Mouse (Mus musculus) G1E-ER4 (cell line): ENCODE data around the gene Csdc2. TPM values are rescaled to one million over a fixed set of nuclear protein-coding genes. Genes with fewer than 3 reads are reported as not detected.

Source experiments
- GATA1 ChIP-seq: IDR thresholded peaks from one replicate; pipeline ENCODE4 v1.8.0; 2012; ENCODE audit warnings: low read length, inconsistent platforms
- polyA plus RNA-seq: library from polyadenylated mRNA; stranded (reverse); fragments of >175 nt; gene quantifications from 2 replicates; pipeline ENCODE4 v1.2.3, GENCODE M21; 2012

The Csdc2 gene
- polyA plus RNA-seq, 1 experiment = not detected

DNA sequence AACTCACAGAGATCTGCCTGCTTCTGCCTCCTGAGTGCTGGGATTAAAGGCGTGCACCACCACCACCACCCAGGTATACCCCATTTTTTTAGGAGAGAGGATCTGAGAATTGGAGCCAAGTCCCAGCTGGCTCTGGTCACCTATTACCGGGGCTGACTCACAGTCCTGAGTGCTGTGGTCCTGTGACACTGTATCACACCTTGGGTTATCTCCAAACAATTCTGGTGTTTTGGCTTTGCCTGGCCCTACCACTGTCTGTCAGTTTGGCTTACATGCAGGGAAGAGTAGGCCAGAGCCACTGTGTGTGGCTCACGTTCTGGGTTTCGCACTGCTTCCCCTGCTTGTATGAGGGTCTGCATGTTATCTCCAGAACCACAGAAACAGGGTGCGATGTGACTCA is 3.7 kb downstream of the Csdc2 start:
- TF ChIP-seq GATA1 = no peak

DNA sequence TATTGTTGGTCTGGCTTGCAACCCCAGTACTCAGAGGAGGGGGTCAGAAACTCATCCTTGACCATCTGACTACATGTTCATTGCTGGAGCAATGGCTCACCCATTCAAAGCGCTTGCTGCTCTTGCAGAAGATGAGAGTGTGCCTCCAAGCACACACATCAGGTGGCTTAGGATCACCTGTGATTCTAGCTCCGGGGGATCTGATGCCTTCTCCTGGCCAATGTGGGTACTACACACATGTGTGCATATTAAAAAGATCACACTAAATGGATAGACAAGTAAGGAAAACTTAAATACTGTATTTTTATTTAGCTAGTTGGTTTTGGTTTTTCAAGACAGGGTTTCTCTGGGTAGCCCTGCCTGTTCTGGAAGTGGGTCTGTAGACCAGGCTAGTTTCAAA is 4.5 kb downstream of the Csdc2 start:
- no peak for TF ChIP-seq GATA1

DNA sequence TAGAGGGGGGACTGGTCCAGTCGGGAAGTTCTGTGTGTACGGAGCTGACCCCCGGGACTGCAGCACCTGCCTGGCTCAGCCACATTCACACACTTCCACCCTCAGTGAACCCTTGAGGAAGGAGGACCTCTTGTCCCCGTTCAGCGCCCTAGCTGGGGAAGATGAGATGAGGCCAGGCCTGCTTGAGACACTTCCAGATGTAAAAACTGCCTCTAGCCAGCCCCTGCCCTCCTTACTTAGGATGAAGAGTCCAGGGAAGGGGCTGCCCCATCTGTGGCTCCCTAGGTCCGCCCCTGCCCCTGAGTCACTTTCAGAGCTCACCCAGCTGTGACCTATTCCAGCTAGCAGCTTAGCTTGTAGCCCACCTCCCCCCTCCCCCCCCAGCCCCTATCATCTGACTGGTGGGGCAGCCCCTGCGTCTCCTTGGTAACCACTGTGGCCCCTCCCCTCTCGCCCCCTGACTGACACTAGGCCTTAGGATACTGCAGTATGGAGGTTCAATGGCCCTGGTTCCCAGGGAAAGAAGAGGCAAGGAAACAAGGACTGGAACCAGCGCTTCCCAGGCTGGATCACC is 6.7 kb downstream of the Csdc2 start:
- no peak for TF ChIP-seq GATA1

DNA sequence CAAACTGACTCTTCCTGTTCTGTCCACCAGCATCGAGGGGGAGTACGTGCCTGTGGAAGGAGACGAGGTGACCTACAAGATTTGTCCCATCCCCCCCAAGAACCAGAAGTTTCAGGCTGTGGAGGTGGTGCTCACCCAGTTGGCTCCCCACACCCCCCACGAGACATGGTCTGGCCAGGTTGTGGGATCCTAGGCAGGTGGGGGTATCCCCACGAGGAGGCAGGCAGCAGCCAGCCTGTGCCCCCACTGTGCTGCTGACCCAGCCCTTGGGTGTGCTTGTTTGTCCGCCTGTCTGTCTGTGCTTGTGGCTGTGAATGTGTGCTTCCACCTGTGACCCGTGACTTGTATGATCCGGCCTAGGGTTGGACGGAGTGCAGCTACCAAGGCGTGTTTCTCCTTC is 12.5 kb downstream of the Csdc2 start:
- no peak for TF ChIP-seq GATA1

DNA sequence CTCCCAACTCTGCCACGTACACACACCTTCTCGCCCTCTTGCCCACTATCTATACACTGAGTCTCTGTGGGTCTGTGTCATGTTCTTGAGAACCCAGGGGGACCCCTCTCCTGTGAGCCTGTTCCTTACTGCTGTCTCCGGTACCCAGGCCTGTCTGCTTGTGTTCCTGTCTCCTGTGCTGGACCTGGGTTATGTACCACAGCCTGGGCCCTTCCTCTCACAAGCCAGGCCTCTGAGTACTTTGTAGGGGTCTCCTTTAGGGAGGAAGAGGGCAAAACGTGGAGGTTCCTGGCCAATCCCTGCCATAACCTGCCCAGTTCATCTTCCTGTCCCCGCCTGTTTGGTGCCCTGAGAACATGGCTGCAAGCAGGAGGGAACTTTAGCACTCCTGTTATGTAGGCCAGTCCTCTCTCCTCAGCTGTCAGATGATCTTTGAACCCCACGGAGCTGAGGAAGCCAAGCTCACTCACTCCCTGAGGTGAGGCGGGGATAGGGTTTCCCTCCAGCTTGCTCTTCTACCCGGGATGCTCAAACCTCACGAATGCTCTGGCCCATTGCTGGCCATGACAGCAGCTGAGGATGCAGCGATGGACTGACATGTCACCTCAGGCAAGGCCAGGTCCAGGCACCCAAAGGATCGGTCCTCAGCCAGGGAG is 13.0 kb downstream of the Csdc2 start:
- no peak for TF ChIP-seq GATA1

DNA sequence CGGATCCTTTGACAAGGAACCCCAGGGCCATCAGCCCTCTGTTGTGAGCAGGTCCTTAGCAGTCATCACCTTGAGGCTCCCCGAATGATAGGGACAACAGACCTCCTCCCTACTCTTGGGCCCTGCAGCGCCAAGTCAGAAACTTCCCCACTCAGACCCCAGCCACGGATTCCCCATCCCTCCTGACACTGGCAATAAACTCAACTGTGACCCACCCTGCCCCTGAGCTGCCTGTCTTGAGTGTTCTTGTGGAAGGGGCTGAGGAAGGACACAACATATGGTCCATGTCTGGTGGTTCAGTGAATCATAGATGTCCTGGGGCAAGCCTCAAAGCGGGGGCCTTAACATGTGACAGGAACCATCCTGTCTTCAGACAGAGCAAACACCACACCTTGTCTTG is 14.2 kb downstream of the Csdc2 start:
- no peak for TF ChIP-seq GATA1

DNA sequence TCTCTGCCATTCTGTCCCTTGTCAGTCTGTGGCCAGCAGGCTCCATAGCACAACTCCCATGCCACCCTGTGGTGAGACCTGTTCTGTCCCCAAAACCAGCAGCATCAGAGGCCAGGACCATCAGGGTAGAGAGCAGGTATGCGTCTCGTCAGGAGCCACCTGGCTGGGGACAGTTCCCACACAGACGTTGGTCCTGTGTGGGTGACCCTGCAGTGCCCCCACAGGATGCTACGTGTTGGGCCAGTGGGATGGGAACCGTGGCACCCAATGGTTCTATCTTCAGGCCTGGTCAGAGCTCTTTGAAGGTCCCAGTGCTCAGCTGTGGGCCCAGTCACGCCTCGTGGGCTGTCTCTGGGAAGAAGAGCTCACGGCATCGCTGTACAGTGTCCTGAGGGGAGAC is 14.6 kb downstream of the Csdc2 start:
- TF ChIP-seq GATA1 = no peak

DNA sequence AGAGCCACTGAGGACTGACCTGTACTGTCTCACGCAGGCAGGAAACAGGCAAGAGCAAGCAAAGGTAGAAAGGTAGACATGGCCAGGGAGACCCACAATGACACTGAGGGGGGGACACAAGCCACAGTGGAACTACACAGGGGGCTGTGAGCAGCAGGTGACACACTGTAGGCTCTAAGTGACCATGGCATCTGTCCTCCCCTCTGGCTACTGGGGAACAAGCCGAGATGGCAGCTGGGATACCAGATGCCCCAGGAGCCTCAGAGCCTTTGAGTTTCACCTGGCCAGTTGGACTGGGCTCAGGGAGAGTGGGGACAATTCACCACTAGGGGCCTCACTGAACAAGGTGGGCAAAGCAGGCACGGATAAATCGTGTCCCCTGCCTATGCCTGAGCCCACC is 15.8 kb downstream of the Csdc2 start:
- no peak for TF ChIP-seq GATA1

DNA sequence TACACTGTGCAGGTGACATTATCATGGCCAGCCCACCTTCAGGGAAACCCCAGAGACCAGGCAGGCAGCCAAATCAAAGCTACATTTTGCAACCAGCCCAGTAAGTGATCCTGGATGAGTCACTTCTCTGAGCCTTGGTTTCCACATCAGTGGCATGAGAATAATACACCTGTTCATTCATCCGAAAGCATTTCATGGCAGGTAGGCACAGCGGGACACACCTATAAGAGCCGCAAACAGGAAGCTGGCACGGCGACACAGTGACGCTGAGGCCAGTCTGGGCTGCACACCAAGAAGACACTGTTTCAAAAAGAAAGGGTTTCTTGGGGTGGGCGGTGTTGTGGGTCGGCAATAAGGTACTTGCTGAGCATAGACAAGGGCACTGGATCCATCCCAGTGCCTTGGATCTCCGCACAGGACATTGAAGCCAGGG is 17.6 kb downstream of the Csdc2 start:
- TF ChIP-seq GATA1 = no peak

DNA sequence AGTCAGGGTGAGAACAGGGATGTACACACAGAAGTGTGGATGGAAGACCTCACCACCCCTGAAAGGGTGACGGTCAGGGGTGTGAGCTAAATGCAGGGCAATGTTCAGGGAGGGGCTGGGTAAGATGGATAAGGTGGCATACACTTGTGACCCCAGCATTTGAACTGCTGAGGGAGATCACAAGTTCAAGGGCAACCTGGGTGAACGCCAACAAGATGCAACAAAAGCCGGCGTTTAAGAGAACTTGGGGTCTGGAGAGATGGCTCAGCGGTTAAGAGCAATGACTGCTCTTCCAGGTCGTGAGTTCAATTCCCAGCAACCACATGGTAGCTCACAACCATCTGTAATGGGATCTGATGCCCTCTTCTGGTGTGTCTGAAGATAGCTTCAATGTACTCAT is 18.2 kb downstream of the Csdc2 start:
- TF ChIP-seq GATA1 = no peak

DNA sequence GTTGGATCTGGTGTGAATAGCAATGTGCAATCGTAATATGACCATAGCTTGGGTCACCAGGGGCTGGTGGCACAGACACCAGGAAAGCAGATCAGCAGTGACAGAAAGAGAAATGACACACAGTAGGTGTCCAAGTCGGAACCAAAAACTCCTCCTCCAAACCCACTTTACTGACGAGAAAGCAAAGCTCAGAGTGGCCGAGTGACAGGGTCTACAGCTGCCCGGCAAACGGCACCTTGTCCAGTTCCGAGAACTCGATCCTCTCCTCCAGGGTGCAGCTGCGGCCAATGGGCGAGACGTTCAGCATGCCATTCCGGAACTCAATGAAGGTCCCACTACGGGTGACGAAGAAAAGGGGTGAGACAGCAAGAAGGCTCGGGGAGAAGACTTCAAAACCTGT is 18.9 kb downstream of the Csdc2 start:
- TF ChIP-seq GATA1 = no peak

DNA sequence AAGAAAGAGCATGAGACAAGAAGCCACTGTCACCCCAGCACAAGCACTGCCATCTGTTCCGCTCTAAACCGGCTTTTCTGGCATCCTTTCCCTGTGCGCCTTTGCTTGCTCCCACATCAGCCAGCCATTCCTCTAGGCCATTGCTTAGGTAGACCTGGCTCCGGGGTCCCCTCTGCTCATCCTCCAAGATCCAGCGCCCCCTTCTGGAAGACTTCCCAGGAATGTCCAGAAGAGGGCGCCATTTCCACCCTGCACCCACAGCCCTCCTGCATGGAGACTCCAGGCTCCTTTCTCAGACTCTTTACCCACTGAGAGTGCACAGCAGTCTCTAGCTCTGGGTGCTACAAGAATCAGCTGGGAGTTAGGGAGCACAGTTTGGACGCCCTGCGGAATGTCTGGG is 19.9 kb downstream of the Csdc2 start:
- TF ChIP-seq GATA1 = no peak

DNA sequence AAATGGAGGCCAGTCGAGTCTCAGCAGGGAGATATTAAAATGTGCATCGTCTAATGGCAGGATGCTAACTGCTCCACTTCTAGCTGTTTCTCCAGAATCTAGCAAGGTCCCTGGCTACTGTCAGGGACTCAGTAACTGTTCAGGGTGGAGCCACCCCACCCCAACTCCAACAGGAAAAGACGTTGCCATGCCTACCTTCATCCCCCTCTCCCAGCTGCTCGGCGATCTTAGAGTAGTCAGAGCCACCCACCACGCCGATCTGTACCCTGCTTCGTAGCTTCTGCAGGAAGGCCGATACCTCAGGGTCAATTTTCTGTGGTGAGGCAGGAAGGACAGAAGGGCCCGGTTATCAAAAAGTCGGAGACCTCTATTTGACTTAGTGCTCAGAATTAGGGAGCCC is 21.0 kb downstream of the Csdc2 start:
- no peak for TF ChIP-seq GATA1

DNA sequence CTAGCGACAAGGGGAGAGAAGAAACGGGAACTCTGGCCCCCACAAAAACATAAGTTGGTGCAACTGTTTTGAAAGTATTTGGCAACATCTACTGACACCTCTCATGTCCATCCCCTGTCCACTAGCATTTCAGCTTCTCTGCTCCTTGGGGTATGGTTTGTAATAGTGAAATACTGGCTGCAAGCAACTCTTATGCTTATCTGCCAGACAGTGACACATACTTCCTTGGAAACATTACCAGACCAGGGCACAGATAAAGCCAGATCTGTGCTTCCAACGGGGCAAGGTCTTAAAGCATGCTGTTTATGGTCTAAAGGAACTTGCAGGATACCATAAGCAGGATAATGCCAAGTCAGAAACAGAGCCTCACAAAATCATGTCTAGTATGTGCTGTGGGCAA is 22.3 kb downstream of the Csdc2 start:
- TF ChIP-seq GATA1 = peak; percentile 30

DNA sequence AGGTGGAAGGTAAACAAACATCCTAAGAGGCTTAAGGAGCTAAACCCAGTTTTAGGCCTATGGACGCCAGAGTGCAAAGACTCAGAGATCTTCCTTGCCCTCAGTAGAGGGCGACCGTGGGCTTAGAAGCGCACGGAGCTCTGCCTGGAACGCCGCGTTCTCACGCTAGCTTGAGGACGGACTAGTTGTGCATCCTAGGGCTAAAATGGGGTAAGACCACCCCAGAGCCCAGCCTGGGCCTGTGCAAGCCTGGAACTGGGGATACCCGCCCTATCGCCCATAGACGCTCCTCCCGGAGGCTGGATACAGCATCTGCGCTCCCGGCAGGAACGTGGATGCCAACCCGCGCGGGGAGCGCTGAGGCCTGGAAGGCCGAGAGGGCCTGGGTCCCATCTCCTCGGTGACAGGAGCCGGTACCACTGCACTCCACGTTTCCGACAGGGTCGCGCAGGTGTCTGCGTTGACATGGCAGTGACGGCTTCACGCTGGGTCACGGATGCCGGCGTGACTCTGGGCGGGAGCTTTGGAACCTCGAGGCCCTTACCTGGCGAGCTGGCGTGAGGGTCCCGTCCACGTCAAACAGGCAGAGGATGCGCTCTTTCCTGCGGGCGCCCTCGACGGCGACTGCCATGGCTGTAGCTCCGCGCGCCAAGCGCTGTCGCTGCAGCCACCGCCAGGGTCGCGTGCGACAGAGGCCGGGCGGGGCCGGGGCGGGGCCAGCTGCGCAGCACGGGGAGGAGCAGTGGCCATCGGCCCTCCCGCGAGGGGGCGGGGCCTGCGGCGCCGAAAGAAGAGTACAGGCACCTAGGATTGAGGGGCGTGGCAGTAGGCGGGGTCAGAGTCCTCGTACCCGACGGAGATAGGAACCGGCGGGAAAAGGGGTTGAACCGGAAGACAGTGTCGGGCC is 23.9 kb downstream of the Csdc2 start, which contains the start of gene Pmm1:
Gene Pmm1, minus strand, starts transcription at position 760 of the 907 bp plus-strand sequence.
- TF ChIP-seq GATA1 = no peak

DNA sequence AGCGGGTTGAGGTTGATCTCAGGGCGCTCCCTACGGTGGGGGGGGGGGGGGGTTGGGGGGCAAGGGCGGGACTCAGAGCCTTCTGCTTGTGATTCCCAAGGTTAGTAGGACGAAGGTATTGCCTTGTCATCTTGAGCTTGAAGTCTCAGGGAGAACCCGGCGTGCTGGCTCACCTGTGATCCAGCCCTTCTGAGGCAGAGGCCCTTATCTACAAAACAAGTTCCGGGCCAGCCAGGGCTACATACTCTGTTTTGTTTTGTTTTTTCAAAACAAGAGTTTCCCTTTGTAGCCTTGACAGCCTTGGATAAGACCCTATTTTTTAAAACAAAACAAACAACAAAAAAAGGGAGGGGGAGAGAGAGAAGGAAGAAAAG is 24.5 kb downstream of the Csdc2 start:
- no peak for TF ChIP-seq GATA1
